Mouse (Mus musculus) lung, embryonic 16.5 days (tissue): Measurements from ENCODE around the gene Mrln. TPM values are rescaled to one million over a fixed set of nuclear protein-coding genes. Genes with fewer than 3 reads are reported as not detected.

Experiments used
- ATAC-seq: fragments of 200-750 bp; cut with Nextera tagmentation; 2 replicates; pipeline ENCODE4 v1.8.0; 2017; ENCODE audit warnings: low read depth, mild to moderate bottlenecking, moderate library complexity
- H3K27ac ChIP-seq: fragments of 300-500 bp; sonication (generic); 2 replicates; pipeline ENCODE4 v1.5.1; 2014; ENCODE audit warnings: mild to moderate bottlenecking, control low read depth, low read length
- H3K27me3 ChIP-seq: fragments of 300-500 bp; sonication (generic); 2 replicates; pipeline ENCODE4 v1.6.1; 2014; ENCODE audit warnings: low read depth, low read length, mixed read lengths; ENCODE audit not compliant: control insufficient read depth, insufficient read depth
- H3K36me3 ChIP-seq: fragments of 300-500 bp; sonication (generic); 2 replicates; pipeline ENCODE4 v1.6.1; 2014; ENCODE audit warnings: low read length; ENCODE audit not compliant: control insufficient read depth, insufficient read depth
- H3K4me1 ChIP-seq: fragments of 300-500 bp; sonication (generic); replicated peaks from 2 replicates; pipeline ENCODE4 v1.6.1; 2014; ENCODE audit warnings: low read length, mixed read lengths; ENCODE audit not compliant: control insufficient read depth, insufficient read depth
- H3K4me2 ChIP-seq: fragments of 300-500 bp; sonication (generic); 2 replicates; pipeline ENCODE4 v1.6.1; 2014; ENCODE audit warnings: low read depth, low read length, control low read depth
- H3K4me3 ChIP-seq: fragments of 300-500 bp; sonication (generic); 2 replicates; pipeline ENCODE4 v1.5.1; 2014; ENCODE audit warnings: mild to moderate bottlenecking, low read length, control low read depth
- H3K9ac ChIP-seq: fragments of 300-500 bp; sonication (generic); 2 replicates; pipeline ENCODE4 v1.6.1; 2014; ENCODE audit warnings: low read length, control low read depth
- H3K9me3 ChIP-seq: fragments of 300-500 bp; sonication (generic); 2 replicates; pipeline ENCODE4 v1.6.1; 2016; ENCODE audit warnings: low read length; ENCODE audit not compliant: control insufficient read depth
- WGBS: fragments of 180-500 bp; shearing (Covaris S2); extraction: QIAGEN DNeasy Blood & Tissue Kit; methylation state at CpG from one replicate; pipeline ENCODE4 v1.1.7; 2014; 5-methylcytosine and 5-hydroxymethylcytosine counted together
- polyA plus RNA-seq: library from polyadenylated mRNA; unstranded; fragments of >200 nt; fragmentation: Nextera tagmentation; extraction: Ambion mirVana; gene quantifications from 2 replicates; pipeline ENCODE4 v1.2.1, GENCODE M21; 2015

Gene Mrln
- polyA plus RNA-seq, 1 experiment from 2014 or later = 1.6 TPM

GRCm38 (mm10) chr10:70186136-70186535 lies 18.3 kb upstream of the Mrln start:
- 68% methylated on average over 9 of the region's 9 CpGs for WGBS

GRCm38 (mm10) chr10:70186586-70186985 lies 17.9 kb upstream of the Mrln start:
- Histone ChIP-seq H3K4me1 (peaks cover 13% of the 10 kb centered on the region), H3K27ac (no peak overlapping the region), H3K36me3 (peaks cover 20% of the 10 kb centered on the region), H3K9ac (no peak overlapping the region), H3K9me3 (no peaks in the 10 kb centered on the region), H3K4me3 (no peak overlapping the region), H3K27me3 (no peaks in the 10 kb centered on the region), H3K4me2 (no peak overlapping the region)
- 90% methylated on average over 7 of the region's 7 CpGs for WGBS
- ATAC-seq = no peak

More at GRCm38 (mm10) chr10:70186136-70186535, 18.3 kb upstream of the Mrln start:
- no peak overlapping the region for H3K4me3 ChIP-seq
- no peak overlapping the region for H3K27ac ChIP-seq
- H3K9ac ChIP-seq = no peak overlapping the region
- H3K36me3 ChIP-seq = peaks cover 20% of the 10 kb centered on the region
- H3K4me2 ChIP-seq = no peak overlapping the region
- ATAC-seq = 0 out of 2 replicates have a peak, but pooled peaks have one; percentile 13
- H3K9me3 ChIP-seq = no peaks in the 10 kb centered on the region
- no peaks in the 10 kb centered on the region for H3K27me3 ChIP-seq
- peaks cover 17% of the 10 kb centered on the region for H3K4me1 ChIP-seq

GRCm38 (mm10) chr10:70189864-70190263 lies 14.6 kb upstream of the Mrln start:
- H3K9me3 ChIP-seq = no peaks in the 10 kb centered on the region
- WGBS = 80% methylated on average over 13 of the region's 13 CpGs
- H3K27me3 ChIP-seq = no peaks in the 10 kb centered on the region
- ATAC-seq = no peak
- H3K27ac ChIP-seq = no peak overlapping the region
- H3K4me1 ChIP-seq = no peaks in the 10 kb centered on the region
- no peak overlapping the region for H3K4me2 ChIP-seq
- no peak overlapping the region for H3K9ac ChIP-seq
- H3K36me3 ChIP-seq = peaks cover 23% of the 10 kb centered on the region
- no peak overlapping the region for H3K4me3 ChIP-seq

- 56% methylated on average over 9 of the region's 9 CpGs for WGBS
- no peaks in the 10 kb centered on the region for H3K27me3 ChIP-seq
- no peak overlapping the region for H3K4me2 ChIP-seq
- H3K4me3 ChIP-seq = no peak overlapping the region
- peaks cover 11% of the 10 kb centered on the region for H3K36me3 ChIP-seq
- peaks cover 5% of the 10 kb centered on the region; the same call in 1 of the 2 replicates for H3K4me1 ChIP-seq
- H3K9me3 ChIP-seq = no peaks in the 10 kb centered on the region
- H3K9ac ChIP-seq = no peak overlapping the region
- no peak overlapping the region for H3K27ac ChIP-seq
- no peak for ATAC-seq
Measured at GRCm38 (mm10) chr10:70194283-70194682, 10.2 kb upstream of the Mrln start.

DNA sequence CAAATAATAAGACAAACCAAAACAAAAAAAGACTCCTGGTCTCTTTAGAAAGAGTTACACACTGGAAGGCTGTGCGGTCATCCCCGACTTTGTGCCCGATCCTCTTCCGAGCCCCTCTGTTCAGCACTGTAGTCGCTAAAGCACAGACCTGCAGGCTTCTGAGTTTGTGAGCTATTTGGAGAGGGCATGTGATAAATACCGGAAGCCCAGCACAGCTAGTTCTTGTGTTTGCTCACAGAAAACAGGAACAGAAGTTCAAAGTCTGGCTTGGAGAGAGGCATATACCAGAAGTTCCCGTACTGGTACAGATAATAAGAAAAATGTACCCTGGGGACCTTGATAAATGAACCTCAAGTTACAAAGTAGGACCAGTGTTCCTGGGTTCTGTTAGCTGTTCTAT lies 9.2 kb upstream of the Mrln start:
- 68% methylated on average over 7 of the region's 7 CpGs for WGBS
- Histone ChIP-seq H3K4me3 (no peak overlapping the region), H3K9me3 (no peaks in the 10 kb centered on the region), H3K27ac (no peak overlapping the region), H3K9ac (no peak overlapping the region), H3K4me1 (peaks cover 5% of the 10 kb centered on the region; the same call in 1 of the 2 replicates), H3K4me2 (no peak overlapping the region), H3K27me3 (no peaks in the 10 kb centered on the region), H3K36me3 (peaks cover 3% of the 10 kb centered on the region; the same call in 1 of the 2 replicates)
- no peak for ATAC-seq

- no peaks in the 10 kb centered on the region for H3K9me3 ChIP-seq
Measured at GRCm38 (mm10) chr10:70195786-70196185, 8.7 kb upstream of the Mrln start.

DNA sequence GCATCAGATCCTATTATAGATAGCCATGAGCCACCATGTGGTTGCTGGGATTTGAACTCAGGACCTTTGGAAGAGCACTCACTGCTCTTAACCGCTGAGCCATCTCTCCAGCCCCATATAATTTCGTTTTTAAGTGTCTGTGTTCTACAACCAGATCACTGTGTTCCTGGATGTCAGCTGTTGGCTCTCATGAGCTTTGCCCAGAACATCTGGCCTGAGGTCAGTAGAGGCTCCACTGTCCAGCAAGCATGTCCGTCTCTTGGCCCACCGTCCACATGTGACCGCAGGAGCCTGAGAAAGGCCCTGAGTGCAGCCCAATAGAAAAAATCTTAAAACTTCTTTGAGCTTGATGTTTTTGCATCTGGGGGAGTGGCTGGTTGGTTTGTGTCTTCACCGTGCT lies 7.8 kb upstream of the Mrln start:
- no peak for ATAC-seq
- peaks cover 5% of the 10 kb centered on the region; the same call in 1 of the 2 replicates for H3K4me1 ChIP-seq
- H3K9me3 ChIP-seq = no peaks in the 10 kb centered on the region
- no peak overlapping the region for H3K9ac ChIP-seq
- H3K27ac ChIP-seq = no peak overlapping the region
- H3K36me3 ChIP-seq = 0 out of 2 replicates have a peak, but pooled peaks cover 3% of the 10 kb centered on the region
- H3K4me2 ChIP-seq = no peak overlapping the region
- H3K4me3 ChIP-seq = no peak overlapping the region
- H3K27me3 ChIP-seq = no peaks in the 10 kb centered on the region
- WGBS = 80% methylated on average over 6 of the region's 6 CpGs

More at GRCm38 (mm10) chr10:70195786-70196185, 8.7 kb upstream of the Mrln start:
- no peaks in the 10 kb centered on the region for H3K27me3 ChIP-seq
- ATAC-seq = peak; percentile 56; the same call in 1 of the 2 replicates
- no peak overlapping the region for H3K4me2 ChIP-seq
- no peak overlapping the region for H3K9ac ChIP-seq
- peaks cover 5% of the 10 kb centered on the region; the same call in 1 of the 2 replicates for H3K4me1 ChIP-seq
- 36% methylated on average over 7 of the region's 7 CpGs for WGBS
- H3K36me3 ChIP-seq = peaks cover 3% of the 10 kb centered on the region; the same call in 1 of the 2 replicates
- H3K4me3 ChIP-seq = no peak overlapping the region
- no peak overlapping the region for H3K27ac ChIP-seq

- WGBS = 91% methylated on average over 2 of the region's 2 CpGs
Measured at GRCm38 (mm10) chr10:70197601-70198000, 6.9 kb upstream of the Mrln start.

DNA sequence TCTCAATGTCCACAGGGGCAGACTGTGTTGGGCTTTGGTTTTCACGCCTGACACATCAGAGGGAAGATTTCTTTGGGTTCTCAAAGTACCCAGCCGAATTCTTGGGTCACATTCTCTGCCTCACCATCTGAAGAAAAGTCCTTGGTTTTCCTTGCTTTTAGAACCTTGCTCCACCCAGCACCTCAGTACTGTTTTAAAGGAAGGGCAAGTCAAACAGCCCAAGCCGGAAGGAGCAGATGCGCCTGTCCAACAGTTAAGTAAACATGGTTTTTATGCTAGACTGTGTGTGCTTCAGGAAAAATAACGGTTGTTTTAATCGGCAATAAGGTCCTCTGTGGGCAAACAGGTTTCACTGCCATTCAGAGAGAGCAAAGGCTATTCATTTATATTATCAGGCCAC lies 6.5 kb upstream of the Mrln start:
- Histone ChIP-seq H3K27me3 (no peaks in the 10 kb centered on the region), H3K4me1 (peaks cover 5% of the 10 kb centered on the region; the same call in 1 of the 2 replicates)
- 35% methylated on average over 6 of the region's 6 CpGs for WGBS

More at GRCm38 (mm10) chr10:70197601-70198000, 6.9 kb upstream of the Mrln start:
- no peaks in the 10 kb centered on the region for H3K36me3 ChIP-seq
- no peak overlapping the region for H3K27ac ChIP-seq
- no peaks in the 10 kb centered on the region for H3K9me3 ChIP-seq
- H3K4me1 ChIP-seq = peaks cover 5% of the 10 kb centered on the region; the same call in 1 of the 2 replicates
- no peak overlapping the region for H3K4me2 ChIP-seq
- H3K9ac ChIP-seq = no peak overlapping the region
- no peak overlapping the region for H3K4me3 ChIP-seq
- no peaks in the 10 kb centered on the region for H3K27me3 ChIP-seq
- ATAC-seq = no peak

More for the DNA sequence above, 6.5 kb upstream of the Mrln start:
- no peaks in the 10 kb centered on the region for H3K36me3 ChIP-seq
- ATAC-seq = no peak
- no peak overlapping the region for H3K27ac ChIP-seq
- no peak overlapping the region for H3K4me2 ChIP-seq
- H3K9me3 ChIP-seq = no peaks in the 10 kb centered on the region
- no peak overlapping the region for H3K4me3 ChIP-seq
- no peak overlapping the region for H3K9ac ChIP-seq
